In the genomic region with DNA sequence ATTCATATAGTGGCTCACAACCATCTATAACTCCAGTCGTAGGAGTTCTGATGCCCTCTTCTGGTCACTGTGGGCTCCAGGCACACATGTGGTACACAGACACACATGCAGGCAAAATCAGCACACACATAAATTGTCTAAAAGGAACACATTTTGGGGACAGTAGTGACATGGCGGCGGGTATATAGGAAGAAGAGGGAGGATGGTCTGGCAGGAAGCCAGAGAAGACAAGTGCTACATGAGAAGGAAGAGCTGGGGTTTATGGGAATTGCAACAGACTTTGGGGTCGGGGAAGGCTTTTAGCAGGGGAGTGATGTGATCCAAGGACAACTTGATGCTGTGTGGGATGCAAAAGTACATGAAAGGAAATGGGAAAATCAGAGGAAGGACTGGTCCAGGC, we compare ENCODE assay signal across 8 mouse cellular contexts. TPM values are rescaled to one million over a fixed set of nuclear protein-coding genes. Genes with fewer than 3 reads are reported as not detected.
DNase-seq lines count a peak whose midpoint lies in the region; ATAC-seq and TF ChIP-seq lines count a peak whose summit lies in the region.

No protein-coding gene starts in this region.

- H3K9ac ChIP-seq in heart, adult 2 months (ENCODE audit: low read depth, low read length), result no peak overlapping the region
- peak overlapping the region; percentile 64 for H3K9ac ChIP-seq in CH12.LX (ENCODE audit: insufficient read depth, low read depth)
- H3K9ac ChIP-seq in hindbrain, embryonic 12.5 days, result no peak overlapping the region

- TF ChIP-seq RAD21 in CH12.LX (IDR thresholded peaks at IDR 0.05; ENCODE audit: low read depth, low read length), result no peak; the same call in 1 of the 2 replicates

- DNase-seq in heart, adult 2 months, result no peak
- no peak for DNase-seq in heart, adult 8-10 months (ENCODE audit: low spot score)
- no peak for DNase-seq in CH12.LX (ENCODE audit: extremely low read depth)
- no peak for DNase-seq in midbrain, embryonic 10.5 days (ENCODE audit: low spot score)
- DNase-seq in ovary, adult 18-20 months (ENCODE audit: low spot score), result no peak
- no peak for DNase-seq in gastrocnemius, postnatal 4 days (ENCODE audit: low spot score in 2 of 2)
- no peak for DNase-seq in thymus, postnatal 4 days

- TF ChIP-seq CTCF in heart, adult 2 months (IDR thresholded peaks at IDR 0.05), result peak; percentile 37
- peak in 1 of 2 experiments; percentile 43; a peak in 2 of 4 replicates for TF ChIP-seq CTCF in CH12.LX (conservative IDR thresholded peaks at IDR 0.05 in 1 of 2, IDR thresholded peaks at IDR 0.05 in 1 of 2; ENCODE audit: low read depth in 2 of 2, low read length in 2 of 2)

- H3K4me1 ChIP-seq in heart, adult 2 months (ENCODE audit: control insufficient read depth, insufficient read depth, low read length), result peaks cover 13% of the 10 kb centered on the region
- H3K4me1 ChIP-seq in CH12.LX (ENCODE audit: control insufficient read depth in 1 of 2, insufficient read depth in 2 of 2), result peaks cover 17 to 42% of the 10 kb centered on the region in 2 experiments
- H3K4me1 ChIP-seq in hindbrain, embryonic 12.5 days, result peaks cover 25% of the 10 kb centered on the region
- peaks cover 26% of the 10 kb centered on the region for H3K4me1 ChIP-seq in midbrain, embryonic 10.5 days

- peaks cover 12% of the 10 kb centered on the region; the same call in 1 of the 2 replicates for H3K79me2 ChIP-seq in heart, adult 2 months (replicated peaks; ENCODE audit: control insufficient read depth, insufficient read depth, low read length)
- H3K79me2 ChIP-seq in CH12.LX (replicated peaks; ENCODE audit: control insufficient read depth, extremely low read depth, insufficient read depth, poor library complexity, severe bottlenecking), result peaks cover 82% of the 10 kb centered on the region

- peak overlapping the region; percentile 96 for H3K4me2 ChIP-seq in CH12.LX (ENCODE audit: insufficient read depth, low read depth, poor library complexity, severe bottlenecking)
- H3K4me2 ChIP-seq in hindbrain, embryonic 12.5 days (replicated peaks), result peak overlapping the region; percentile 76

- peak overlapping the region; percentile 91 for H3K27ac ChIP-seq in heart, adult 2 months
- H3K27ac ChIP-seq in CH12.LX (ENCODE audit: insufficient read depth, low read depth), result no peak overlapping the region
- no peak overlapping the region for H3K27ac ChIP-seq in hindbrain, embryonic 12.5 days
- H3K27ac ChIP-seq in midbrain, embryonic 10.5 days (replicated peaks), result no peak overlapping the region

- no peaks in the 10 kb centered on the region for H3K9me3 ChIP-seq in CH12.LX (replicated peaks; ENCODE audit: low read length)
- H3K9me3 ChIP-seq in hindbrain, embryonic 12.5 days (replicated peaks), result no peaks in the 10 kb centered on the region
- no peaks in the 10 kb centered on the region for H3K9me3 ChIP-seq in midbrain, embryonic 10.5 days (replicated peaks)

- peaks cover 11% of the 10 kb centered on the region for H3K36me3 ChIP-seq in heart, adult 2 months (ENCODE audit: control insufficient read depth, insufficient read depth, low read length)
- peaks cover 25 to 51% of the 10 kb centered on the region in 2 experiments for H3K36me3 ChIP-seq in CH12.LX (replicated peaks in 1 of 2; ENCODE audit: control insufficient read depth in 1 of 2, insufficient read depth in 1 of 2, low read length in 1 of 2)
- H3K36me3 ChIP-seq in hindbrain, embryonic 12.5 days, result peaks cover 21% of the 10 kb centered on the region
- H3K36me3 ChIP-seq in midbrain, embryonic 10.5 days, result peaks cover 40% of the 10 kb centered on the region

- in situ Hi-C loops in CH12.LX (cut with MboI; ENCODE audit: low pct_ligation_motif_present, low pct_unique_long_range_greater_than_20kb, low sequenced_read_pairs), result no loop called here

- dilution Hi-C loops in CH12.LX (cut with MboI; ENCODE audit: extremely low pct_ligation_motif_present, extremely low pct_unique_long_range_greater_than_20kb, low sequenced_read_pairs), result no loop called here

- whole genome bisulfite sequencing in heart, adult 2 months, result 49% methylated on average over 4 of the region's 4 CpGs
- WGBS in hindbrain, embryonic 12.5 days, result 92% methylated on average over 4 of the region's 4 CpGs
- 92% methylated on average over 4 of the region's 4 CpGs for WGBS in midbrain, embryonic 10.5 days

- TF ChIP-seq POLR2A in heart, adult 2 months (IDR thresholded peaks at IDR 0.05; ENCODE audit: insufficient read depth, low read depth, low read length), result no peak
- no peak for TF ChIP-seq POLR2A in CH12.LX (IDR thresholded peaks at IDR 0.05; ENCODE audit: low read depth, low read length)

- peak overlapping the region; percentile 75 for H3K4me3 ChIP-seq in heart, adult 2 months
- H3K4me3 ChIP-seq in CH12.LX (replicated peaks in 1 of 3; ENCODE audit: low read depth in 2 of 3, low read length in 2 of 3, poor library complexity in 1 of 3), result peak overlapping the region; percentile 70 to 79 (median 72)
- H3K4me3 ChIP-seq in hindbrain, embryonic 12.5 days, result peak overlapping the region; percentile 80; the same call in 1 of the 2 replicates
- peak overlapping the region; percentile 70 for H3K4me3 ChIP-seq in midbrain, embryonic 10.5 days

- no peaks in the 10 kb centered on the region for H3K27me3 ChIP-seq in heart, adult 2 months (ENCODE audit: control insufficient read depth, insufficient read depth, low read length)
- H3K27me3 ChIP-seq in CH12.LX (replicated peaks), result no peaks in the 10 kb centered on the region
- no peaks in the 10 kb centered on the region for H3K27me3 ChIP-seq in hindbrain, embryonic 12.5 days
- H3K27me3 ChIP-seq in midbrain, embryonic 10.5 days (ENCODE audit: low read depth, poor library complexity, severe bottlenecking), result no peaks in the 10 kb centered on the region

- no peak for ATAC-seq in hindbrain, embryonic 12.5 days (ENCODE audit: low FRiP score)

- no peak for TF ChIP-seq EP300 in heart, adult 2 months (IDR thresholded peaks at IDR 0.05; ENCODE audit: insufficient read depth, low read depth, low read length)
- no peak for TF ChIP-seq EP300 in CH12.LX (IDR thresholded peaks at IDR 0.05; ENCODE audit: low read length)

- intact Hi-C loops in heart, adult 2 months (cut with DNase I), result no loop called here

TF ChIP-seq in CH12.LX, 34 proteins besides CTCF, POLR2A, EP300 and RAD21 (continues in another document):
- no peak for TF ChIP-seq BHLHE40 (IDR thresholded peaks at IDR 0.05; ENCODE audit: low read depth, low read length)
- 0 out of 2 replicates have a peak, but pooled peaks have one; percentile 29 for TF ChIP-seq MYC (IDR thresholded peaks at IDR 0.05; ENCODE audit: low read depth, low read length)
- TF ChIP-seq MXI1 (IDR thresholded peaks at IDR 0.05; ENCODE audit: low read depth, low read length), result 0 out of 2 replicates have a peak, but pooled peaks have one; percentile 44
- TF ChIP-seq ETS1 (conservative IDR thresholded peaks at IDR 0.05; ENCODE audit: low read depth, low read length), result no peak

RNA-seq across cellular contexts. Expression of gene Tnfaip1, which starts 1.6 kb away (rescaled TPM):
- total RNA-seq in heart, adult 2 months (2021), result 10 to 100 TPM; 38.2 to 40.1 TPM
- polyA plus RNA-seq in heart, adult 2 months (2012; rRNA removed), result 36.0 and 51.1 TPM in 2 replicates
- total RNA-seq in heart, adult 8-10 months (2022), result 10 to 100 TPM; 33.8 to 41.8 (median 37.6) TPM
- 24.6 and 26.7 TPM in 2 replicates for total RNA-seq in CH12.LX (2012; rRNA removed)
- total RNA-seq in CH12.LX (2014; rRNA removed), result 19.5 TPM in 2 replicates
- polyA plus RNA-seq in CH12.LX (2012; ENCODE audit: insufficient read length, low read depth), result 44.9 and 46.0 TPM in 2 replicates
- polyA plus RNA-seq in hindbrain, embryonic 12.5 days (2016; fragmentation: Nextera tagmentation; extraction: Ambion mirVana), result 59.8 and 61.4 TPM in 2 replicates
- polyA plus RNA-seq in midbrain, embryonic 10.5 days (2016; fragmentation: Nextera tagmentation; extraction: Ambion mirVana), result 85.1 and 89.6 TPM in 2 replicates
- total RNA-seq in gastrocnemius, postnatal 4 days (2021), result 10 to 100 TPM; 51.7 to 52.8 TPM

RNA-seq across cellular contexts. Expression of gene Ift20, which starts 1.6 kb away (rescaled TPM):
- total RNA-seq in heart, adult 2 months (2021), result 10 to 100 TPM; 37.6 to 40.6 TPM
- polyA plus RNA-seq in heart, adult 2 months (2012; rRNA removed), result 34.6 and 39.4 TPM in 2 replicates
- 10 to 100 TPM; 30.3 to 36.6 (median 35.8) TPM for total RNA-seq in heart, adult 8-10 months (2022)
- 124 and 134 TPM in 2 replicates for total RNA-seq in CH12.LX (2012; rRNA removed)
- total RNA-seq in CH12.LX (2014; rRNA removed), result 151 and 181 TPM in 2 replicates
- polyA plus RNA-seq in CH12.LX (2012; ENCODE audit: insufficient read length, low read depth), result 136 and 142 TPM in 2 replicates
- 108 and 127 TPM in 2 replicates for polyA plus RNA-seq in hindbrain, embryonic 12.5 days (2016; fragmentation: Nextera tagmentation; extraction: Ambion mirVana)
- polyA plus RNA-seq in midbrain, embryonic 10.5 days (2016; fragmentation: Nextera tagmentation; extraction: Ambion mirVana), result 83.4 and 84.5 TPM in 2 replicates
- 10 to 100 TPM; 47.1 to 50.2 TPM for total RNA-seq in gastrocnemius, postnatal 4 days (2021)

RNA-seq across cellular contexts. Expression of gene Tmem97, which starts 16.1 kb away (rescaled TPM):
- total RNA-seq in heart, adult 2 months (2021), result 1 to 10 TPM; 5.2 to 6.1 TPM
- 6.4 and 6.8 TPM in 2 replicates for polyA plus RNA-seq in heart, adult 2 months (2012; rRNA removed)
- total RNA-seq in heart, adult 8-10 months (2022), result 1 to 10 TPM; 3.4 to 5.5 (median 4.3) TPM
- total RNA-seq in CH12.LX (2012; rRNA removed) (213 and 282 TPM in 2 replicates), CH12.LX (2014; rRNA removed) (315 and 347 TPM in 2 replicates)
- polyA plus RNA-seq in CH12.LX (2012; ENCODE audit: insufficient read length, low read depth), result 243 and 268 TPM in 2 replicates
- polyA plus RNA-seq in hindbrain, embryonic 12.5 days (2016; fragmentation: Nextera tagmentation; extraction: Ambion mirVana), result 44.2 and 47.3 TPM in 2 replicates
- polyA plus RNA-seq in midbrain, embryonic 10.5 days (2016; fragmentation: Nextera tagmentation; extraction: Ambion mirVana), result 91.6 and 110 TPM in 2 replicates
- total RNA-seq in gastrocnemius, postnatal 4 days (2021), result 10 to 100 TPM; 21.8 to 22.4 TPM

RNA-seq across cellular contexts. Expression of gene Poldip2, which starts 22.5 kb away (rescaled TPM):
- total RNA-seq in heart, adult 2 months (2021), result 100 to 1,000 TPM; 127 to 140 TPM
- 102 and 151 TPM in 2 replicates for polyA plus RNA-seq in heart, adult 2 months (2012; rRNA removed)
- total RNA-seq in heart, adult 8-10 months (2022), result 100 to 1,000 TPM; 141 to 157 (median 151) TPM
- total RNA-seq in CH12.LX (2012; rRNA removed) (103 and 119 TPM in 2 replicates), CH12.LX (2014; rRNA removed) (93.5 and 102 TPM in 2 replicates)
- polyA plus RNA-seq in CH12.LX (2012; ENCODE audit: insufficient read length, low read depth), result 144 and 151 TPM in 2 replicates
- polyA plus RNA-seq in hindbrain, embryonic 12.5 days (2016; fragmentation: Nextera tagmentation; extraction: Ambion mirVana), result 166 and 176 TPM in 2 replicates
- 148 and 157 TPM in 2 replicates for polyA plus RNA-seq in midbrain, embryonic 10.5 days (2016; fragmentation: Nextera tagmentation; extraction: Ambion mirVana)
- total RNA-seq in gastrocnemius, postnatal 4 days (2021), result 100 to 1,000 TPM in 1 of 2 experiments, 10 to 100 TPM in 1; 96.8 to 114 TPM

RNA-seq across cellular contexts. Expression of gene Tmem199, which starts 22.5 kb away (rescaled TPM):
- 10 to 100 TPM; 11.3 to 11.5 TPM for total RNA-seq in heart, adult 2 months (2021)
- 7.9 and 14.0 TPM in 2 replicates for polyA plus RNA-seq in heart, adult 2 months (2012; rRNA removed)
- 10 to 100 TPM; 11.2 to 12.9 (median 12.5) TPM for total RNA-seq in heart, adult 8-10 months (2022)
- total RNA-seq in CH12.LX (2012; rRNA removed), result 80.4 and 93.6 TPM in 2 replicates
- total RNA-seq in CH12.LX (2014; rRNA removed), result 109 and 118 TPM in 2 replicates
- 67.3 and 75.5 TPM in 2 replicates for polyA plus RNA-seq in CH12.LX (2012; ENCODE audit: insufficient read length, low read depth)
- polyA plus RNA-seq in hindbrain, embryonic 12.5 days (2016; fragmentation: Nextera tagmentation; extraction: Ambion mirVana), result 75.2 and 81.1 TPM in 2 replicates
- 81.8 and 88.8 TPM in 2 replicates for polyA plus RNA-seq in midbrain, embryonic 10.5 days (2016; fragmentation: Nextera tagmentation; extraction: Ambion mirVana)
- total RNA-seq in gastrocnemius, postnatal 4 days (2021), result 10 to 100 TPM; 12.6 to 14.7 TPM

Comparison
In these comparisons a context has a peak if more than half of its experiments do, and no peak if none do; other contexts are left out.
1. RNA of gene Tmem97, which starts 16.1 kb away (total RNA-seq): 213 to 347 TPM in CH12.LX; 21.8 to 22.4 TPM in gastrocnemius, postnatal 4 days, 5.2 to 6.1 TPM in heart, adult 2 months and 3.4 to 5.5 TPM in heart, adult 8-10 months; every median in the first group is over 4 times any median in the second.
2. Peak in every context shown above with its lines, with median percentiles within 50 percentile points of each other: H3K4me3 ChIP-seq.